ENCODE assay signal across 13 mouse cellular contexts in the genomic region with DNA sequence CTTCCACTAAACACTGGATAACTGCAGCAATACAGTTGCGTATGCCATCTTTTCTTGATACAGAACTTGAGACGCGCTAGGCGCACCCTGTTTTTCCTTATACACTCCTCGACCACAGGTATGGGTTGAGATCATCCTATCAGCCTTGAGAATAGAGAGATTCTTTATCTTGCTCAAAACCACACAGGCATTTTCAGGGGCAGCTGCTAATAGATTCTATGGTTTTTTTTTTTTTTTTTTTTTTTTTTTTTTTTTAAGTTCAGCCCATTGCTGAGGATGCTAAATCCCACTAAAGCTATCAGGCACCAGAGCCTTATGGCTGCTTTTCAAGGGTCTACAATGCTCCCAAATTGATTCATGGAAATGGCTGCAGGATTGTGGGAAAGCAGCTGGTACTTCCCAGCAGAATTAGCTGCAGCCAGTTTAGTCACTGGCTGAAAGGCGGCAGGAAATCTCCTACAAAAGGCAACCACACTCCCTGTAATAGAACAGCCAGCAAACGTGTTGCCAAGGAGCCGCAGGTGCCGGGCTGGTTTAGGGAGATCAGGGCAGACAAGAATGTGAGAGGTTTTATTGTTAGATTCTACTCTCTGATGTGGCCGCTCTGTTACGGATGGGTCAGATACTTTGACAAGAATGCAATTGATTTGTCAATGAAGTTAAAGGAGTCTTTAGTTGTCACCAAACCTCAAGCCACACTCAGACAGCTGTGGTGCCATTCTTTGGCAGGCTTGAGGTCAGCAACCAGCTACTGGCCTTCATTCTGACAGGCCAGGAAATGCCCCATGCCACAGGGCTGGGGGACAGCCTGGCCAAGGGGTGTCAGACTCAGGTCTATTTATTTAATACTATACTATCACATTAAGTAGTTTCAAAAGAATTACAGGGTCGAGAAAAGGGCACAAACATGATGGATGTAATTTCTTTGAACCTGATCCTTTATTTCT. TPM values are rescaled to one million over a fixed set of nuclear protein-coding genes. Genes with fewer than 3 reads are reported as not detected.
DNase-seq lines count a peak whose midpoint lies in the region; ATAC-seq and TF ChIP-seq lines count a peak whose summit lies in the region.
"Had no signal": no experiment of that assay in that cellular context is flagged by ENCODE, and none has a peak within 500 bp of the region (broad histone marks: within the 10 kb centered on the region; RNA-seq: fewer than 3 reads in every experiment).

No protein-coding gene starts in this region.

- H3K9ac ChIP-seq in forebrain, postnatal 0 days = no peak overlapping the region
- no peak overlapping the region for H3K9ac ChIP-seq in midbrain, postnatal 0 days (replicated peaks; ENCODE audit: low read length, poor library complexity, severe bottlenecking)

- H3K4me1 ChIP-seq in forebrain, postnatal 0 days (ENCODE audit: insufficient read depth) = no peaks in the 10 kb centered on the region
- H3K4me1 ChIP-seq in midbrain, postnatal 0 days (ENCODE audit: insufficient read depth, low read length) = no peaks in the 10 kb centered on the region
- H3K4me1 ChIP-seq in lung, adult 2 months (ENCODE audit: control insufficient read depth, insufficient read depth, low read length) = no peaks in the 10 kb centered on the region

- H3K27me3 ChIP-seq in forebrain, postnatal 0 days (ENCODE audit: insufficient read depth, low read length) = no peaks in the 10 kb centered on the region
- H3K27me3 ChIP-seq in midbrain, postnatal 0 days (ENCODE audit: insufficient read depth, low read length) = no peaks in the 10 kb centered on the region

- no peak overlapping the region for H3K4me3 ChIP-seq in forebrain, postnatal 0 days (ENCODE audit: low read depth, low read length)
- H3K4me3 ChIP-seq in midbrain, postnatal 0 days (ENCODE audit: low read depth, low read length) = no peak overlapping the region
- no peak overlapping the region for H3K4me3 ChIP-seq in lung, adult 2 months (replicated peaks; ENCODE audit: extremely low read depth, low read depth, low read length)

- no peak for TF ChIP-seq CTCF in forebrain, postnatal 0 days (IDR thresholded peaks at IDR 0.05; ENCODE audit: low read depth)
- TF ChIP-seq CTCF in midbrain, postnatal 0 days (IDR thresholded peaks at IDR 0.05) = no peak
- no peak for TF ChIP-seq CTCF in lung, adult 2 months (IDR thresholded peaks at IDR 0.05; ENCODE audit: insufficient read depth, low read length)

- peak; percentile 54; the same call in 1 of the 2 replicates for ATAC-seq in forebrain, postnatal 0 days
- ATAC-seq in midbrain, postnatal 0 days (ENCODE audit: low FRiP score) = no peak

- peak; percentile 27 to 29 for DNase-seq in layer of hippocampus, postnatal 10 days (ENCODE audit: low spot score in 2 of 2)
- DNase-seq in layer of hippocampus, adult 8-10 months (ENCODE audit: low spot score in 2 of 2) = no peak
- DNase-seq in brain, adult 2 months (ENCODE audit: low read depth, low spot score) = peak; percentile 69
- peak; percentile 39 for DNase-seq in forebrain, postnatal 0 days
- DNase-seq in midbrain, postnatal 0 days (ENCODE audit: low spot score) = peak; percentile 54
- DNase-seq in lung, adult 2 months = no peak
- no peak for DNase-seq in thymus, postnatal 0 days (ENCODE audit: low spot score)
- DNase-seq: heart, postnatal 36 days; retina, postnatal 1 day had no signal

- no peaks in the 10 kb centered on the region for H3K36me3 ChIP-seq in forebrain, postnatal 0 days (ENCODE audit: insufficient read depth)
- no peaks in the 10 kb centered on the region for H3K36me3 ChIP-seq in midbrain, postnatal 0 days (ENCODE audit: insufficient read depth, low read length)

- no peak overlapping the region for H3K27ac ChIP-seq in forebrain, postnatal 0 days (ENCODE audit: low read depth, low read length)
- H3K27ac ChIP-seq in midbrain, postnatal 0 days (ENCODE audit: low read depth, low read length) = no peak overlapping the region

- TF ChIP-seq POLR2A in lung, adult 2 months (IDR thresholded peaks at IDR 0.05; ENCODE audit: borderline replicate concordance, extremely low read depth, low read depth, low read length) = no peak

- 51% methylated on average over 12 of the region's 12 CpGs for WGBS in forebrain, postnatal 0 days
- WGBS in midbrain, postnatal 0 days = 42% methylated on average over 12 of the region's 12 CpGs
- WGBS in lung, adult 2 months = 67% methylated on average over 12 of the region's 12 CpGs

- no peak overlapping the region for H3K4me2 ChIP-seq in forebrain, postnatal 0 days (ENCODE audit: low read depth)
- no peak overlapping the region for H3K4me2 ChIP-seq in midbrain, postnatal 0 days (ENCODE audit: low read depth, low read length, poor library complexity, severe bottlenecking)

- H3K9me3 ChIP-seq in forebrain, postnatal 0 days (ENCODE audit: low read length) = no peaks in the 10 kb centered on the region
- H3K9me3 ChIP-seq in midbrain, postnatal 0 days (ENCODE audit: low read length) = no peaks in the 10 kb centered on the region

RNA-seq across cellular contexts. Expression of a gene that starts 37.5 kb away (rescaled TPM):
- not detected for total RNA-seq in layer of hippocampus, postnatal 10 days (2021)
- not detected for total RNA-seq in layer of hippocampus, adult 8-10 months (2022)
- total RNA-seq in forebrain, postnatal 0 days (2014; rRNA removed) = not detected in 2 replicates
- 0.02 and 0.04 TPM in 2 replicates for polyA plus RNA-seq in forebrain, postnatal 0 days (2015; fragmentation: Nextera tagmentation; extraction: Ambion mirVana)
- 0.05 TPM in 1 of 2 replicates, not detected in the other for total RNA-seq in midbrain, postnatal 0 days (2014; rRNA removed)
- 0.02 and 0.05 TPM in 2 replicates for polyA plus RNA-seq in midbrain, postnatal 0 days (2015; fragmentation: Nextera tagmentation; extraction: Ambion mirVana)
- not detected in 2 replicates for polyA plus RNA-seq in lung, adult 2 months (2012; rRNA removed)
- polyA plus RNA-seq in thymus, postnatal 0 days (2015; fragmentation: Nextera tagmentation; extraction: Ambion mirVana) = 0.03 and 0.04 TPM in 2 replicates
- total RNA-seq: gastrocnemius, postnatal 4 days; heart, postnatal 36 days; left cerebral cortex, adult 8-10 months had no signal
- polyA plus RNA-seq: liver, embryonic 16.5 days; stomach, embryonic 16.5 days had no signal

RNA-seq across cellular contexts. Expression of a gene that starts 58.2 kb away (rescaled TPM):
- 10 to 100 TPM; 33.8 to 45.6 TPM for total RNA-seq in layer of hippocampus, postnatal 10 days (2021)
- 10 to 100 TPM; 37.0 to 45.8 (median 44.7) TPM for total RNA-seq in layer of hippocampus, adult 8-10 months (2022)
- total RNA-seq in forebrain, postnatal 0 days (2014; rRNA removed) = 17.8 and 24.1 TPM in 2 replicates
- polyA plus RNA-seq in forebrain, postnatal 0 days (2015; fragmentation: Nextera tagmentation; extraction: Ambion mirVana) = 23.0 and 34.8 TPM in 2 replicates
- total RNA-seq in midbrain, postnatal 0 days (2014; rRNA removed) = 23.2 and 28.9 TPM in 2 replicates
- polyA plus RNA-seq in midbrain, postnatal 0 days (2015; fragmentation: Nextera tagmentation; extraction: Ambion mirVana) = 34.1 and 35.9 TPM in 2 replicates
- polyA plus RNA-seq in lung, adult 2 months (2012; rRNA removed) = 8.7 and 15.1 TPM in 2 replicates
- 34.4 and 39.4 TPM in 2 replicates for polyA plus RNA-seq in thymus, postnatal 0 days (2015; fragmentation: Nextera tagmentation; extraction: Ambion mirVana)

RNA-seq across cellular contexts. Expression of a gene that starts 58.9 kb away (rescaled TPM):
- 1 to 10 TPM; 1.9 to 2.1 TPM for total RNA-seq in layer of hippocampus, postnatal 10 days (2021)
- 1 to 10 TPM in 1 of 4 experiments, under 1 TPM in 3; 0.39 to 1.3 (median 0.62) TPM for total RNA-seq in layer of hippocampus, adult 8-10 months (2022)
- total RNA-seq in forebrain, postnatal 0 days (2014; rRNA removed) = 1.2 and 1.5 TPM in 2 replicates
- polyA plus RNA-seq in forebrain, postnatal 0 days (2015; fragmentation: Nextera tagmentation; extraction: Ambion mirVana) = 0.93 and 1.3 TPM in 2 replicates
- total RNA-seq in midbrain, postnatal 0 days (2014; rRNA removed) = 0.80 and 0.88 TPM in 2 replicates
- 0.93 and 2.1 TPM in 2 replicates for polyA plus RNA-seq in midbrain, postnatal 0 days (2015; fragmentation: Nextera tagmentation; extraction: Ambion mirVana)
- polyA plus RNA-seq in lung, adult 2 months (2012; rRNA removed) = 37.5 and 42.5 TPM in 2 replicates
- polyA plus RNA-seq in thymus, postnatal 0 days (2015; fragmentation: Nextera tagmentation; extraction: Ambion mirVana) = 1.5 and 1.8 TPM in 2 replicates

Comparison
In these comparisons a context has a peak if more than half of its experiments do, and no peak if none do; other contexts are left out.
1. DNase-seq: peak in layer of hippocampus, postnatal 10 days (2 of 2), brain, adult 2 months (single experiment), forebrain, postnatal 0 days (single experiment) and midbrain, postnatal 0 days (single experiment); none in layer of hippocampus, adult 8-10 months (0 of 2), lung, adult 2 months (single experiment) and thymus, postnatal 0 days (single experiment).